Mouse (Mus musculus) telencephalon, adult 2 months (tissue): Measurements from ENCODE around the gene Mn1.

ENCODE experiments used
- DNase-seq: peaks from one replicate; pipeline ENCODE4 v3.0.0-alpha.2; 2011; ENCODE audit warnings: low read depth, low spot score

Mn1 gene

DNA sequence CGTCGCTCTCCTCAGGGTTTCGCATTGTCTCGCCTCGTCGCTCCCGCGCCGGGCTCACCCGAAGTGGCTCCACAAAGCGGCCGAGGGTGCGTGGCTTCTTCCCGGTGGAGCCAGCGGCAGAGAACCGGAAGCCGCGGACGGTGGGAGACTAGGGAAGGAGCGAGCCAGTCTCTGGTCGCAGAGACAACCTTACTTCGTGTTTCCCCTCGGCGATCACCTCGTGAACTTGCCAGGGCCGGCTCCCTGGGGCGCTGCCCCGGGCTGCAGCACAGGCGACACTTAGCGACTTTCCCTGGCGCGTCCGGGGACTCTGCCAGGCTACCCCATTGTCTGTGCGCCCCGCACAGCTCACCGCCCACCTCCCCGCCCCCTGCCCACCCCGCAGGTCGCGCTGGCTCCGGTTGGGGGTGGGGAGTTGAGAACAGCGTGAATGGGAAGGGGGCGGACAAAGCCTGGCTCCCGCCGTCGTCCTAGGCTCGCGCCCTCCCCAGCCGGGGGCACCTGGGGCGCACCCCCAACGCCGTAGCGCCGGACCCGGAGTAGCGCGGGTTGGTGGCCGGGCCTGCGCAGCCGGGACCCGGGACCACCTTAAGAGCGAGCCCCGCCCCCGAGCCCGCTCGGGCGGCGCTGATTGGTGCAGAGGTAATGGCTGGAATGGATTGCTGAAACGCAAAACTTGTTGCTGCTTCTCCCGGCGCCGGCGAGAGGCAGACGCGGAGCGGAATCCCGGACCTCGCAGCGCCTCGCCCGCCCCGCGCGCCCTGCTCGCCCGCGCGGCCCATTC is at the start of gene Mn1:
Gene Mn1, plus strand, starts transcription at position 772 of the 784 bp plus-strand sequence.
- DNase-seq = peak; percentile 82

DNA sequence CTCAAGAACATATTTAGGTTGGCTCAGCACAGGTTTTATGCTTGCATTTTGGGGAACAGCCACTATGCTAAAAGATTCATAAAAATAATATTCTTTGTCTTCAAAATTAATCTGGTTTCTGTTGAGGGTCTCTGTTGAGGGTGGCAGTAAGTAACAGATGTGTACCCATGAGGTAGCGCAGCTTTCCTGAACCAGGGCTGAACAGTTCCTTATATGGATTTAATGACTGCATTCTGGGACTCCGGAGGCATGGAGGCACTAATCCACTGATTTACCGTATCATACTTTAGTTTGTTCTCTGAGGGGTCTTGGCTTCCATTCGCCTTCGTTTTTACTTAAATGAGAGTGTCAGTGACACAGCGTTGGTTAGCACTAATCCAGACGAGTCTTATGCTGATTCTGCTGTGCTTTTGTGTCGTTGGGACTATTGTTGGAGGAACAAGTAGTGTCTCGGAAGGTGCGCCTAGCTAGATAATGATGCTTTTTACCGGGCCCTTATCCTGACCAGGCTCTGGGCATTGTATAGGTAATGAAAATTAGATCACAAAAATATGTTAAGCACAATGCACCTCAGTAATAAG is 49.1 kb upstream of the Mn1 start:
- DNase-seq = no peak

DNA sequence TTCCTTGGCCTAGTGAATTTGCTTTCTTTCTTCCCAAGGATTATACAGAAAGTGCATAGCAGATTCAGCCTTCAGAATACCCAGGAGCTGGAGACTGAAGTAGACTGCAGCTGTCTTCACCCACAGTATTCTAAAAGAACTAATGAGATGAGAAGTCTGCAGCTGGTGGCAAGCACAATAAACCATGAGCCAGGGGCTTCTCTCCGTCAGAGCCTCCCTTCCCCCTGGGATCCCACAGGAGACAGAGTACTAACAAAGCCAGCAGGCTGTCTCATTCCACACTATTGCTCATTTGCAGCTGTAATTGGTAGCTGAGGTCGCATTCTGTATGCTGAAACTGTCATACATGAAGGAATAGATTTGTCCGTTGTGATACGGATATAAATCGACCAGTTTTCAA is 48.6 kb upstream of the Mn1 start:
- no peak for DNase-seq

DNA sequence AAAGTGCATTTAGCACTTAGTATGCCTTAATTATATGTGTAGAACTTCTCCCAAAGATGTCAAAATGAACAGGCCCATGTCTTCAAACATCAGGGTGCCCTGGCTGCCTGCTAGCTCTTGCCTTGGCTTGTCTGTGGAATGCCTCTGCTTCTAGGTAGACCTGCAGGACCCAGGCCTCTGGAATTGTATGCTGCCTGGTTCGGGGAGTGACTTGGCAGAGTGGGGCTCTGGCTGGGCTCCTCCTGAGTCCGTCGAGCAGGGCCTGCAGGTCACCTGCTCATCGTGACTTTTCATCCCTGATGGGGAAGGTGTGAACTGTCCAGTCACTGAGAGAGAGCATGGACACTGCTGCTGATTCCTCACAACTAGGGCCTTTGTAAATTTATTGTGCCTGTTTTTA is 41.5 kb upstream of the Mn1 start:
- DNase-seq = no peak

DNA sequence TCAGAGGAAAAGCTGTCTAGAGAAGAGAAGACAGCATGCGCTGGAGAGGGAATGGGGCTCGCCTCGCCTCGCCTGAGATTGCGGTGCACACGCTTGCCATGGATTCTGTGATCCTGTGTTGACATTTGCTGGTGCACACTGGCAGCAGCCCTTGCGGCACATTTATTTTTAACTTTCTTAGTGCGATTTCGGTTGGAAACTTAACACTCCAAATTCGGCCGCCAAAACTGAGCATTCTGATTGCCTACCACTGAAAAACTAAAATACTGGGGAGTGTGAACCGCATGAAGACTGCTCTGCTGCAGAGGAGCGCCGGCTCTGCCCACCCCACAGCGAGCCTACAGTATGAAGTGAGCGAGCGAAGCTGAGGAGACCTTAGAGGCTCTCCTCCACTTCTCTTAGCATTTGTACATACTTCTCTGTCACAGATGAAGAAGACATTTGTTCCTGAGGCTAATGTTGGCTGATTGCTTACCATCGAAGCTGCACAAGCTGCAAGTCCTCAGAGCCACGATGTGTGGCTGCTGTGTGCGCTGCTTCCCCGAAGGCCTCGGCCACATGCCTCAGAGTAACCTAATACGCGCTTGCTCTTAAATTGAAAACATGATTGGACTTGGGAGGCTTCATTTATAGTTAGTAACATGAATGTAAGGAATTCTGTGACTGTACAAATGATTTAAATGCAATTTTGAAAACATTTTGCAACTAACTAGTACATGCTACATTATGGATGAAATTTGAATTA is 40.7 kb upstream of the Mn1 start:
- peak; percentile 71 for DNase-seq

DNA sequence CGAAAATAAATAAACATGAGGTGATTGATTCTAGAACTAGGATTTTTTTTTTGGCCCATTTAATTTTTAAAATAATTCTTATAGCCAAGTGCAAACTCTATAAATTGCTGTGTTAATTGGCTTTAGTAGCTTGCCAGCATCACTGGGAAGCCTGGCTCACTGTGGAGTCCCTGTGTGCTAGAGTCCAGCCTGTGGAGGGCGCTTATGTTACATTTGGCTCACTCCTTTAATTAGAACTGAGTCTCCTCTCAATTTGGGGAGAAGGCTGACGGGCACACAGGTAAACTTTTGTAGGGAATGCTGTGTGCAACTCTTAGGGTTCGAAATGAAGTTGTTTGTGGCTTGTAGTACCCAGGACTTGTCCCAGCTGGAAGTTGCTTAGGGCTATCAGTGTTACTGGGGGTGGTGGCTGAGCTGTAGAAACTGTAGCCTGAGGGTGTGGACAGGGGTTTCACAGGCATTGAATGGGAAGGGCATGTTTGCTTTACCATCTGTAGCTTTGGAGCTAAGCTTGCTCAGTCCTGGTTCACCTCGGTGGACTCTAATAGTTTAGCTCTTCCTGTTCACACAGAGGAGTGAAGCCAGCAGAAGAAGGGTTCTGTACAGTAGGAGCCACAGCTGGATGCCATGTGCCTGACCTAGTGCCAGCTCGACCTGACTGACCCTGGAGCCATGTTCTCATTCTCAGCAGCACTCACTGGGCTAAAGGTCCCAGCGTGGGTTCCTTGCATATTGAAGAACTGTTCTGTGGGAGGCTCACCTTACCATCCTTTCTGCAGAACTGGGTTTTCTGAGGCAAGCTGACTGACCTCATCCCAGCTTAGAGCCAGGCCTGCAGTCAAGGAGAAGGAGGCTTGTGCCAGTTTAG is 38.8 kb upstream of the Mn1 start:
- DNase-seq = no peak

DNA sequence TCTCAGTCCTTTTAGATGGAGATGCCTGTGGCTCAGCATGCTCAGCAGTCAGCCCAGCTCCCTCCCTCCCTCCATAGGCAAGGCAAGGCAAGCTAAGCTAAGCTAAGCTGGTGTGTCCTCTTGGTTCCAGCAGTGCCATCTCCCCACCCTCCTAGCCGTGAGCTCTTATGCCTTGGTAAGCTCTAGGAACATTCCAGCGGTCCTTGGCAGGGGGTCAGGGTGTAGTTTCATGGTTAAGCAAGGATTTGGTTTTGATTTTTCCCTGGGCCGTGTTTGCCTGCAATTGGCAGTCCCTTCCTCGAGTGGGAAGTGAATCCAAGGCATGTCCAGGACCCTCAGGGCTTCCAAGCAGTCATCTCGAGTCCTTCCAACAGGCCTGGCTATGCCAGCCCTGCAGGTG is 33.8 kb upstream of the Mn1 start:
- DNase-seq = no peak

DNA sequence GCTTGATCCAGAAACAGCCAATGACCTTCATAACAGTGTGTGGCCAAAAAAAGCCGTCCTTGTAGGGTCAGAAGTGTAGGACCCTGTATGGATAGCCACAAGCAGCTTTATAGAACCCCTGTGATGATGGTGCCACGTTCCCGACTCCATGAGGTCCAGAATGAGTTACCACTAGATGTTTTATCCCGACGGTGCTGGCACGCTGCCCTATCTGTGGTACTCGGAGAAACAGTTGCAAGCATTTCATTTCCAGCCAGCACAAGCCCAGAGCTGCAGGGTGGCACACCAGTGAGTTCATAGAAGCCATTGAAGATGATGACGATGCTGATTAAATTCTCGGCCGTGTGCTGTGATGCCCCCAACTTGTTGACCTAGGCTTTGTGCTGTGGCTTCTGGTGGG is 26.3 kb upstream of the Mn1 start:
- DNase-seq = no peak

DNA sequence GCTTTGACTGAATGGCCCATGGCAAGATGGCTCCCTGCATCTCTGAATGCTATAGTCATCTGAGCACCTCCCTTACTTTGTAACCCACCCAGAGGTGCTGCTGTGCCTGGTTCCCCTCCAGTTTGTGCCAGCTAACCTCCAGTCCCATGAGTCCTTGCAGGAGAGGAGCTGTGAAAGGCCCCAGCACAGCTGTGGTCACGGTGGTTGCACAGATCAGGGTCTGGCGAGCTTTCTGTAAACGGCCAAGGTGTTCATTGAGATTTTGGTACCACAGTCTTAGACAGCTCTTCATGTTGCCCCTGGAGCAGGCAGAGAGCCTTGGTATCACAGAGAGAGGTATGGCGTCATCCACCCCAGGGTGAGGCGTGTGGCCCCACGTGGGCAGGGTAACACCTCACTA is 25.7 kb upstream of the Mn1 start:
- no peak for DNase-seq

DNA sequence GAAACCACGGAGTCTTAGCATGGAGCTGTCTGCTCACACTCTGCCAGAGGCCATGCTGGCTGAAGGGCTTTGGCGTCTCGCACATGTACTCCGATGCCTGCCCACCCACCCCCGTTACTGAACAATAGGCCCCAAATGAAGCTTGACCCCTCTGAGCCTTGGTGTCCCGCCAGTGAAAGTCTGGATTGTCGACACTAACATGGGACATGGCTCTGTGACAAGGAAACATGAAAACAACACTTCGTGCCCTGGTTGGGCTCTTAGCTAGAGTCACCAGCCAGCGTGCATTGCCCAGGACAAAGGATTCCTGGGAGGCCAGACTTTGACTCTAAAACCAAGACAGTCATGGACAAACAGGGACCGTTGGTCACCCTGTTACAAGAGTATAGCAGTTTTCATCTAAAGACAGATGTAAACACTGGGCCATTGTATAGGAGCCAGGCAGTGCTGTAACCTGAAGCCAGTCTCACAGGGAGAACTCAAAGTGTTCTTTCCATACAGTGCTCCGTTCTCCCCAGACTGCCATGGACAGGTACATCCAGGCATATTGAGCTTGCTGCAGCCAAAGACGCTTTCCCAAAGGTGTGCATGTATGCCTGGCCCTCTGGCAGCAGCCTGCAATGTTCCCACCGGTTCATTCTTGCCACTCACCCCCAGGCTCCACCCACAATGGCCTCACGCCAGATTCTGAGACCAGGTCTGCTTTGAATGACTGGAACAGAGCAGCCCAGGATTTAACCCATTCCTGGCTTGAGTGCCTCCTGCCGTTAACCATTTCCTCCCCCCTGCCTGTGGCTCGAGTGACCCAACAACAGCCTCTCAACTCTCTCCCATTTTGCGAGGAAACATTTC is 23.6 kb upstream of the Mn1 start:
- no peak for DNase-seq

DNA sequence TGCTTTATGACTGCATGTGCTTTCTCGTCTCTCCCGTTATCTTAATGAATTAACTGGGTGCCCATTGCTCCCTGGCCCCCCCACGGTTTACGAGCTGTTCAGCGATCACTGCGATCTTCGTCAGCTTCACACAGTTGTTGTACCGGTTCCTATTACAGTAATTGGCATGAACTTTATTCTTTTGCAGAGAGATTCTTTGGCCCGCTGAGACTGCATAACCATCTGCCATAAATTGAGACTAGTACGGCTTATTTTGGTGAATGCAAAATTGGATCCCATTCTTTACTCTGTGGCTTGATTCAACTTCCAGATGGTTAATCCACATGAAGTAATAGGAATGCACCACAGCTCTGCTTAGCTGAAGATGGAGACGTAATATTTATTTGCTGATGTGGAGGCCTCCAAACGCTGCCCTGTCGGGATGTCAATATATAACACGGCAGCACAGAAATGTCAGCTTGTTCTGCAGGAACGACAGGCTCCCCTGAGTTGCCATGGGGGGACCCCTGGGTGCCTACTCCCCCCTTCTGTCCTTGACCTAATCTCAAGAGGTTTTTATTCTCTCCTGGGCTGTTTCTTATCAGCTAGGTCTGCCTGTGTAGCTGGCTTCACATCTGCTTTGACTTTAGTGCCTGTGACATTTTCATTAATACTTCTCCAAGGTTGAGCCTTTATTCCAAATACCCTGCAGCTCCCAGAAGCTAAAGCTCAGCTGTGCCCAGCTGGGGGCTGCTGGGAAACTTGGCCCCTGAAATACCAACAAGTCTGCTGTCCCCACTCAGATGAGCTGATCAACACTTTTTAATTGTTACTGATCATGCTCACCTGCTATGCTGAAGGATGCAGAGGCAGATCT is 22.7 kb upstream of the Mn1 start:
- peak; percentile 51 for DNase-seq

DNA sequence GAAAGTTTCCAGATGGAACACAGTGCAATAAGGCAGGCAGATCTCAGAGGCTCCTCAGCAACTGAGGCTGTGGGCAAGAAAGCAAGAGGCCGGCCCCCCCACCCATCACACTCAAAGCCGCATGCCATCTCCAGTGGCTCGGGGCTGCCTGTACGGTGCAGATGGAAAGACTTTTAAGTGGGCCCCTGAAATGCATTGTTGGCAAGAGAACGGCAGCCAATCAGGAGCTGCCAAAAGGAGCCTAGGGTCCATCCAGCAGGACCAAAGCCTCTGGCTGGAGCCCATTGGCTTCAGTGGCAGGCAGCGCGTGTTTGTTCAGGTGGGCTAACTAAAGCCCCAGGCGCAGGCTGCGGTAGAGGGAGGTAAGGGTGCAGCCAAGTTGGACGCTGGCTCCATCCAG is 21.4 kb upstream of the Mn1 start:
- no peak for DNase-seq

DNA sequence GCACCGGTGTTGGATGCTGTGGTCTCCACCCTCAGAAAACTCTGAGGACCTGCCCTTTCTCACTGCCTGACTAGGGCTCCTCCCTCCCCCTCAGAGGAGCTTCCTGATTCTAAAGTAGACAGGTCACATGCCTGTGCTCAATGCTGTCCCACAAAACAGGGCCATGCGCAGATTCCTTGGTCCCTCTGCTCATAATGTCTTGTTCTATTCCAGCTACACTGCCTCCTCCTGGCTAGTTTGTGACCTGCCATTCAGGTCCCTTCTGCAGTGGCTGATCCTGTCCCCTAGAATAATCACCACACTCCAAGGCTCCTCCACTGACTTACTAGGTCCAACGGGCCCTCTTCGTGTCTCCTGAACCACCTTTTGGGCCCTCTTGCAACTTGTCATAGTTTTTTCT is 21.0 kb upstream of the Mn1 start:
- no peak for DNase-seq

DNA sequence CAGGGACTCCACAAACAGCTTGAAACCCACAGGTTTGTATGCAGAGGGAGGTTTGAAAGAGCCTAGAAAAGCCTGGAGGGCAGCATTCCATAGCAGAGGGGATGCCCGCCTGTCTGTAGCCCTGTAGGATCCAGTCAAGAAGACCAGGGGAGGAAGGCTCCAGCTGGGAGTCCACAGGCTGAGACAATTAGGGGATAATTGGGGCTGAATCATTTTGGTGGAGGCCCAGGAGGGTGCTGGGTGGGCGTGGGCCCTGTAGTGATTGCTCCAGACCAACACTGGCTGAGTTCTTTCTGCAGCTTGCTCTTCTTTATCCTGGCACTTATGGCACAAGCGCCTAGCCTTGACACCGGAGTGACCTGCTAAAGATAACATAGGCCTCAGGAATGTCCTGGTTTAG is 18.7 kb upstream of the Mn1 start:
- no peak for DNase-seq

DNA sequence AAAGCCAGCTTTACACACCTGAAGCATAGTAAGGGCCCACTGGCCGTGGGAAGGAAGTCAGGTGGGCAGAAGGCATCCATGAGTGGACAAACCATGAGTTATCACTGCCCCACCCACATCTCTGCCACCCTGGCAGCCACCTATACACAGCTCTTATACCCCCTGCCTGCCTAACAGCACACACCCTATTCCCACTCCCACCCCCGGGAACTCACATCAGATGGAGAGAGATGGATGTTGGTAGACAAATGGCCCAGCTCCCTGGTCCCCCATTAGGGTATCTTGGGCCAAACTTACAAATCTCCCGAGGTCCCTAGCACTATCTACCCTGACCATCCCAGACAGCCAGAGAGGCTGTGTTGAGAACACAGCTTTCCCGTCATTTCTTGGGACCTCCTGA is 17.9 kb upstream of the Mn1 start:
- no peak for DNase-seq

DNA sequence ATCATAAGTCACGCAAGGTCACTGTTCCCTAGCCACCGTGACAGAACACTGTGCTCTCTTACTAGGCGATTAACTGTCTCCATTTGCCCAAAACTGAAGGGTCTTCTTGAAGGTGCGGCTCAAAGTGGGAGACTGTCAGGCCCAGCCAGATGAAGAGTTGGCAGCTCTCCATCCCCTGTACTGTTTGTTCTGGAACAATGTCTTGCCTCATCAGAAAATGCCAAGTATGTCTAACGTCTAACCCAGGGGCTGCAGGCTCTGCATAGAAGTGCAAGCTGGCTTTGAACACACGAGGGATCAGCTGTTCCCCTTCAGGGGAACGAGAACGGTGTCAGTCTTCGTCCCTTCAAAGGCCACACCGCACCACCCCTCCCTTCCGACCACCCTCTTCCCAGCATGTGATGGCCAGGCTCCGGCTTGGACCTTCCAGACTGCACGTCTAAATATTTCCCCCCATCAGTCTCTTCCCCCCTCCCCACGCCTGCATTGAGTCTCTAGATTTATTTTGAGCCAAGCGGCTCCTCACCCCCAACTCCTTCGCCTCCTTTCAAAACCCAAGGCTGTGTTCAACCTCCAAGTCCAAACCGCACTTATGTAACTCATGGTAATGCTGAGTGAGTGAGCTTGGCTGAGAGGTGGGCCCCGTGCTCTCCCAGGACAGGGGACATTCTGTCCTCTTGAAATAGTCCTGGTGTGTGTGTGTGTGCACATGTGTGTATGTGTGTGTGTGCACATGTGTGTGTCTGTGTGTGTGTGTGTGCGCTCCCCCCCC is 15.1 kb upstream of the Mn1 start:
- DNase-seq = no peak

DNA sequence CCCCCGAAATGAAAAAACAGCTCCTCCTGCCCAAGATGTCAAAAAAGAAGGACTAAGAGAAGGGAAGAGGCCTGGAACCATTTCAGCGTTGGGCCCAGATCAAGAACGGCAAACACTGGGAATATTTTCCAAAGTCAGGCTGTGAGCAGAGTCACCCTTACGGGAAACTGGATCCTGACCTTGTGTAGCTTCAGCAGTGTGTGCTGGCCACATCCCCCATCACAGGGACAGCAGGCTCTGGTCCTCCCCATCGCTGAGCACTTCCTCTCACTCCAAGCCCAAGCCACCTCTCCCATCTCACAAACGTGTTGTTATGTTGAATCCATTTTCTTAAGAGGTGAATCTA is 14.5 kb upstream of the Mn1 start:
- DNase-seq = no peak

DNA sequence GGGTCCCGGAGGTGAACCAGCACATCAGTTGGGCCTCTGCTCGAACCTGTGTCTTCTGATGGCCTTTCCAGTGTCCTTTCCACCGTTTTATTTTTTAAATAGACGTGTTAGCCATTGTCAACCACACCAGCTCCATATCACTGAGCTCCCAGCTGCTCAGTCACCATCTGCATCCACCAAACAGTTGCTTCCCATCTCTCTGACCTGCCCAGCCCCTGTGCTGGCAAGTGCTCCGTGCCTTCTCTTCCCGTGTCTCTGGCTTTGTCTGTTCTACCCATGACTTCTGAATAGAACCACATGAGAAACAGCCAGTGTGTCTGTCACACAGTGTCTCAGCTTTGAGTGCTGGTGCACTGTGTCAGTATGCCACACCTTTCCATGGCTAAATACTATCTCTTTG is 12.4 kb upstream of the Mn1 start:
- DNase-seq = no peak

DNA sequence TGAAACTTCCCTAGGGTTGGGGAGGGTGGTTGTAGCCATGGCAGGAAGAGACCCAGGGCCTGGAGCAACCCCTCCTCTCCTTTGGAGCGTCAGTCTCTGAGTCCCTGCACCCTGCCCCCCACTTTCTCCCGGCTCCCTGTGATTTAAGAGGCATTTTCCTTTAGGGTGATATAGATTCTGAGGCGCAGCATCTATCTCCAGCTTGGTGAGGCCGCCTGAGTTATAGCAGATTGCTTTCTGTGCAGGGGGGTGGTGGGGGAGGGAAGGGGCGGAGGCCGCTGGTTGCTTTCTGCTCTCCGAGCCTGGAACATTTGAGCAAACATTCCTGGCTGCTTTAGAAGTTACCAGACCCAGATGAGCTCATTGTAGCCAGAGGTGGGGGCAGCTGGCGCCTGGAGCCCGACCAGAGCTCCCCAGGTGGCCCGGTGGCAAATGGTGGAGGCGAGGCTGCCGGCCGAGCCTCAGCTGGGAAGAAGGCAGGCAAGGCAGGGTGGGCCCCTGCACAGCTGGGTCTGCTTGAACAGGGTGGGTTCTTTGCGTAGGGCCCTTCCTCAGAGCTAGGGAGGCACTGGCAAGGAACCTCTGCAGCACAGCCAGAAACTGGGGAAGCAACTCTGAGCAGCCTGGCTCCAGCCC is 8.6 kb upstream of the Mn1 start:
- DNase-seq = no peak
